Mouse (Mus musculus) embryonic facial prominence, embryonic 14.5 days (tissue): Measurements from ENCODE around the gene Mllt6. TPM values are rescaled to one million over a fixed set of nuclear protein-coding genes. Genes with fewer than 3 reads are reported as not detected.

Experiments used
- ATAC-seq: fragments of 200-750 bp; cut with Nextera tagmentation; 2 replicates; pipeline ENCODE4 v1.8.0; 2017; ENCODE audit warnings: low read depth, moderate number of reproducible peaks, moderate TSS enrichment
- DNase-seq: peaks from one replicate; pipeline ENCODE4 v3.0.0-alpha.2; 2015; ENCODE audit warnings: low spot score
- H3K27ac ChIP-seq: fragments of 300-500 bp; sonication (generic); replicated peaks from 2 replicates; pipeline ENCODE4 v1.5.1; 2014; ENCODE audit warnings: low read depth, mild to moderate bottlenecking, low read length, moderate library complexity
- H3K27me3 ChIP-seq: fragments of 300-500 bp; sonication (generic); replicated peaks from 2 replicates; pipeline ENCODE4 v1.6.1; 2014; ENCODE audit warnings: low read length; ENCODE audit not compliant: control insufficient read depth, insufficient read depth
- H3K36me3 ChIP-seq: fragments of 300-500 bp; sonication (generic); 2 replicates; pipeline ENCODE4 v1.6.1; 2014; ENCODE audit warnings: low read length, mixed read lengths; ENCODE audit not compliant: control insufficient read depth, insufficient read depth
- H3K4me1 ChIP-seq: fragments of 300-500 bp; sonication (generic); 2 replicates; pipeline ENCODE4 v1.6.1; 2014; ENCODE audit warnings: antibody characterized with exemption, low read length; ENCODE audit not compliant: control insufficient read depth, insufficient read depth
- H3K4me2 ChIP-seq: fragments of 300-500 bp; sonication (generic); 2 replicates; pipeline ENCODE4 v1.6.1; 2014; ENCODE audit warnings: low read depth, mild to moderate bottlenecking, low read length, moderate library complexity, mixed read lengths
- H3K4me3 ChIP-seq: fragments of 300-500 bp; sonication (generic); 2 replicates; pipeline ENCODE4 v1.5.1; 2014; ENCODE audit warnings: low read depth, mild to moderate bottlenecking, low read length
- H3K9ac ChIP-seq: fragments of 300-500 bp; sonication (generic); 2 replicates; pipeline ENCODE4 v1.6.1; 2014; ENCODE audit warnings: low read depth, mild to moderate bottlenecking, low read length, moderate library complexity, mixed read lengths
- H3K9me3 ChIP-seq: fragments of 300-500 bp; sonication (generic); 2 replicates; pipeline ENCODE4 v1.6.1; 2016; ENCODE audit warnings: low read length; ENCODE audit not compliant: control insufficient read depth
- WGBS: fragments of 180-500 bp; shearing (Covaris S2); extraction: QIAGEN DNeasy Blood & Tissue Kit; methylation state at CpG from one replicate; pipeline ENCODE4 v1.1.7; 2014; 5-methylcytosine and 5-hydroxymethylcytosine counted together
- polyA plus RNA-seq: library from polyadenylated mRNA; unstranded; fragments of >200 nt; fragmentation: Nextera tagmentation; extraction: Ambion mirVana; gene quantifications from 2 replicates; pipeline ENCODE4 v1.2.1, GENCODE M21; 2014

Mllt6 gene
- polyA plus RNA-seq, 1 experiment from 2014 or later = 3.5 TPM

DNA sequence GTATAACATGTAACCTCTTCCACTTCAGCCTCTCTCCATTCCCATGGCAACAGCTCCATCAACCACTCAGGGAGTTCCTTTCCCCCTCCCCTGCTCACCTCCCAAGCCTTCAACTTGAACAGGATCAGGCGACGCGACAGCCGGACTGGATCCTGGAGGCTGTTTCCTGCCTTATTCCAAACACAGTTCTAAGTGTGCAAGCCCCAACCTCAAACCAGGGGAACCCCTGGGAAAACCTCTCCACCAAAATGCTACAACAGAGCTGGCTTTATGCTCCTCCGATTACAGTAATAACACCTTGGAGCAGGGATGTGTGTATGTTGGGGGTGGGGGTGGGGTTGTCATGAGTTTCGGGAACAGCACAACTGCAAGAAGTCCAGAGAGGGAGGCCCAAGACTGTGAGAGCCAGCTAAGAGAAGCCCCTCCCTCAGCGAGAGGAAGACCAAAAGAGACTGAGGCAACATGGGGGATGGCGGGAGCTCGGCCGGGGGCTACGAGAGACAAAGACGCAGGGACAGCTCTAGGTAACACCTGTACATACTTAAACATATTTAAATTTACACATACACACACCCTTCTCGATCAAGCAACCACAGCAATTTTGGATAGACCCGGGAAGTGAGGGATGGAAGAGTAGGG is 34.8 kb downstream of the Mllt6 start:
- Histone ChIP-seq H3K27me3 (no peaks in the 10 kb centered on the region), H3K9ac (peak overlapping the region; percentile 94), H3K27ac (peak overlapping the region; percentile 98), H3K4me1 (peaks cover 41% of the 10 kb centered on the region), H3K4me3 (peak overlapping the region; percentile 89), H3K36me3 (peaks cover 5% of the 10 kb centered on the region; the same call in 1 of the 2 replicates), H3K4me2 (peak overlapping the region; percentile 84), H3K9me3 (no peaks in the 10 kb centered on the region)
- DNase-seq = peak; percentile 59
- ATAC-seq = no peak
- WGBS = 1% methylated on average over 14 of the region's 14 CpGs

DNA sequence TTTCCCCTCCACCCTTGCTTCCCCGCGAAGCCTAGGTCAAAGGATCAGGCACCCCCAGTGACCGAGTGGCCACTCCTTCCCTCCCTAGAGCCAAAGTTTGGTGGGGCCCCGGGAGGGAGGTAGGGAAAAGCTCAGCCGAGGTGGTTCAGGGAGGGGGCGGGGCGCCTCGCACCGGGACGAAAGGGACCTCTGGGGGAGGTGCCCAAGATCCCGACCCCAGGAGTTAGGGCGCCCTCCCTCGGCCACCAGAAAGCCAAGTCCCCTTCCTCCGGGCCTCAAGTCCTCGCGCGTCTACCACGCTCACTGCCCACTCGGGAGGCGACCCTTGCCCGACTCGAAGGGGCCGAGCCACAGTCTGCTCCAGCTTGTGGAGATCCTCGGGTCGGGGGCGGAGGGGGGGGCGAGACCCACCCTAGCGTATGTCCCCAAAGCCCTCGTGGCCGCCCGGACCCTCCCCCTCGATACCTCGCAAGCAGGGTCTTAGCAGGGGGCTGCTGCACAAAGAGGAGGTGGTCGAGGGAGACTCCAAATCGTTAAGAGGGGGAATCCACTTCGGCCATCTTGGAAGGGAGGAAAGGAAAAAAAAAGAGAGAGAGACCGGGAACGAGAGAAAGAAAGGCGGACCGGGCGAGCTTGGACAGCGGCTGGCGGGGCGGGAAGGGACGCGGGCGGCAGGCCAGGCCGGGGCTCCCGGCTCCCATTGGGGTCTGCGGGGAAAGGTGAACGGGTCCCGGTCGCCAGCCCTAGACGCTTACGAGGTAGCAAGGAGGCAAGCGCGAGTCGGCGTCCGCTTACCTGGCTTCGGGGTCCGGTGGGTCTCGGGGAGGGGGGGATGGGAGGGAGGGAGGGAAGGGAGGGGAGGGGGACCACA is 35.8 kb downstream of the Mllt6 start:
- Histone ChIP-seq H3K27me3 (no peaks in the 10 kb centered on the region), H3K36me3 (no peaks in the 10 kb centered on the region), H3K27ac (peak overlapping the region; percentile 98), H3K9ac (peak overlapping the region; percentile 94), H3K4me3 (peak overlapping the region; percentile 89), H3K4me1 (peaks cover 41% of the 10 kb centered on the region), H3K4me2 (peak overlapping the region; percentile 84), H3K9me3 (no peaks in the 10 kb centered on the region)
- WGBS = under 1% methylated on average over 33 of the region's 63 CpGs
- no peak for ATAC-seq
- peak; percentile 84 for DNase-seq

DNA sequence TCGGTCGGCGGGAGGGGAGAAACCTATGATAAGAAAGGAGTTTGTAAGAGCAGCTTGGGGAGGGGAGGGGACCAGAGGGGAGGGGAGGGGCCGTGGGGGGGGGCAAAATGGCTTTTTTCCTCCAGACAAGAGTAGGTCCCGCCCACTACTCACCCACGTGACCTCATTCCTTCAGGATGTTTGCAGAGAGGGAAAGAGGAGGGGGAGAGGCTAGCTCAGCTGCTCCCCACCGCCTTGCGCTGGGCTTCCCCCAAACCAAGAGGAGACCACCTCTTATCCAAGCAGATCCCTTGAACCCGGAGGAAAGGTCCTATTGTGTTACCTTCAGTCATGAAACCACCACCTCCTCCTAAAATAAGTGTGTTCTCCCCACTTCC is 36.4 kb downstream of the Mllt6 start:
- H3K4me3 ChIP-seq = peak overlapping the region; percentile 89
- H3K36me3 ChIP-seq = peaks cover 2% of the 10 kb centered on the region; the same call in 1 of the 2 replicates
- H3K4me1 ChIP-seq = peaks cover 43% of the 10 kb centered on the region
- DNase-seq (peak; percentile 99), ATAC-seq (peak; percentile 20; the same call in 1 of the 2 replicates)
- no peaks in the 10 kb centered on the region for H3K27me3 ChIP-seq
- H3K27ac ChIP-seq = peak overlapping the region; percentile 98
- peak overlapping the region; percentile 84 for H3K4me2 ChIP-seq
- peak overlapping the region; percentile 94 for H3K9ac ChIP-seq
- WGBS = 0% methylated on average over 1 of the region's 9 CpGs
- H3K9me3 ChIP-seq = no peaks in the 10 kb centered on the region

DNA sequence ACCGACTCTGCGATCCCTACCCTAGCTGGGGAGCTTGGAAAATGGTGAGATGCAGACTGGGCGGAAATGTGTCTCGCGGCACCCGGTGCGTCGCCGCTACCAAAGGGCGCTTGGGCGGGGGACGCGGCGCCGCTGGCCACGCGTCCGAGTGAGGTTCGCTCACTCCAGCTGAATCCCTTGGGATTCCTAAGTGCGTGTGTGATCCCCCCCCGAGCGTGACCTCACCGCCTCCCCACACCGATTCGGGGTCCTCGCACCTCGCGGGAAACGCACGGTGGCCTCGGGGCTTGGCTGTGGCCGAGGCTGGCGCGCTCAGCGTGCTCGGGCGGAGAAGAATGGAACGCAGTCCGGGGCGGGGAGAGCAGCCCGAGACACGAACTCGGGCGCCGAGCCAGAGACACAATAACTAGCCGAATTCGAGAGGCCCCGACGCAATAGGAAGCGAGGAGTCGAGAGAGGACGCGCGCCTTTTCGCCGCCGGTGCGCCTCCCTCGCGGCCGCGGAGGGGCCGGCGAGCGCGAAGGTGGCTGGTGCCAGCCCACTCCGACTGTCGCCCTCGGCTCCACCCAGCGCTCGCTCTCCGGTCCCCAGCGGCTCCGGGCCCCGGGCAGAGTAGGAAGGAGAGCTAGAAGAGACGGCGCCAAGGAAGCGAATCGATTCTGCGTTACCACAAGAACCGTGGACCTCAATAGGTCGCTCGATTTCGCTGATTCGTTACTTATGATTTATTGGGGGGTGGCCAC is 37.0 kb downstream of the Mllt6 start, which contains the start of gene Pcgf2:
TSS of gene Pcgf2 (minus strand) at position 495 of the 743 bp plus-strand sequence.
- peaks cover 37% of the 10 kb centered on the region for H3K4me1 ChIP-seq
- WGBS = under 1% methylated on average over 81 of the region's 85 CpGs
- peak within 1 kb of the TSS; percentile 98 for H3K27ac ChIP-seq
- DNase-seq (peak; percentile 94), ATAC-seq (peak; percentile 5)
- H3K27me3 ChIP-seq = no peaks in the 10 kb centered on the region
- H3K9me3 ChIP-seq = no peaks in the 10 kb centered on the region
- H3K9ac ChIP-seq = peak within 1 kb of the TSS; percentile 94
- H3K4me2 ChIP-seq = peak within 1 kb of the TSS; percentile 84
- H3K4me3 ChIP-seq = peak within 1 kb of the TSS; percentile 89
- H3K36me3 ChIP-seq = peaks cover 8% of the 10 kb centered on the region; the same call in 1 of the 2 replicates

DNA sequence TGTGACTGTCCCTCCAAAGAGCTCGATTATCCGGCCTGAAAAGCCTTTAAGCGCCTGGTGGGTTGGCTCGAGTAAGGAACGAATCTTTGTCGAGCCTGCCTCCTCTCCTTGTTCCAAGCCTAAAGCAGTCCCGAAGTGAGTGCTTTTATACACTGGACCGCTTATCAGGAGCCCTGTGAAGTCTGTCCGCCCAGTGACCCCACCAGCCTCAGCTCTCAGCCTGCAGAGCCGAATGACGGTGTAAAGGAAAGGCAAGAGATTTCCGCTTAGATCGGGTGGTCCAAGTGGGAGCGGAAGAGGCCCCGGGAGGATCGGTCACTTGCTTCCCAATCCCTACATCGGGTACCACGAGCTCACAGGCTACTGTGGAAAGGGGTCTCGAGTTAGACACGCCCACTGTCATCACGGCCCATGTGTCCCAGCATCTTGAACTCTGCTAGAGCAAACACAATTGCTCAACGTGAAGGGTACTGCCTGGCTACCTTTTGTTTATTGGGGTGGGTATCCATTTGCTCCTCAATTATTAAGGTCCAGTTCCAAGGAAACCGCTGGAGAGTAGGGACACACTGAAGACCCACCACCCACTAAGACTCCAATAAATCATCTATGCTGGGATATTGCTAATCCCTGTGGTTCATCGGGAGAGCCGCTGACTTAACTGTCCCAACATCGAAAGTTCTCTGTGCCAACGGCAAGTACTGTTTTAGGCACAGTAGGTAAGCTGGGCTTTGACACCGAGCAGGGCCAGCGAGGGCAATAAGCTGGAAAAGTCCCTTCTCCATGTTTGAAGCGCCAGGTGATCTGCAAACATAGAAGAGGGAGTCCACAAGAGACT is 37.7 kb downstream of the Mllt6 start:
- Histone ChIP-seq H3K27ac (peak overlapping the region; percentile 98), H3K4me1 (peaks cover 30% of the 10 kb centered on the region), H3K36me3 (peaks cover 13% of the 10 kb centered on the region), H3K9me3 (no peaks in the 10 kb centered on the region), H3K4me3 (peak overlapping the region; percentile 89), H3K4me2 (peak overlapping the region; percentile 84), H3K9ac (peak overlapping the region; percentile 94), H3K27me3 (no peaks in the 10 kb centered on the region)
- peak; percentile 56 for DNase-seq
- ATAC-seq = no peak
- 17% methylated on average over 30 of the region's 30 CpGs for WGBS

DNA sequence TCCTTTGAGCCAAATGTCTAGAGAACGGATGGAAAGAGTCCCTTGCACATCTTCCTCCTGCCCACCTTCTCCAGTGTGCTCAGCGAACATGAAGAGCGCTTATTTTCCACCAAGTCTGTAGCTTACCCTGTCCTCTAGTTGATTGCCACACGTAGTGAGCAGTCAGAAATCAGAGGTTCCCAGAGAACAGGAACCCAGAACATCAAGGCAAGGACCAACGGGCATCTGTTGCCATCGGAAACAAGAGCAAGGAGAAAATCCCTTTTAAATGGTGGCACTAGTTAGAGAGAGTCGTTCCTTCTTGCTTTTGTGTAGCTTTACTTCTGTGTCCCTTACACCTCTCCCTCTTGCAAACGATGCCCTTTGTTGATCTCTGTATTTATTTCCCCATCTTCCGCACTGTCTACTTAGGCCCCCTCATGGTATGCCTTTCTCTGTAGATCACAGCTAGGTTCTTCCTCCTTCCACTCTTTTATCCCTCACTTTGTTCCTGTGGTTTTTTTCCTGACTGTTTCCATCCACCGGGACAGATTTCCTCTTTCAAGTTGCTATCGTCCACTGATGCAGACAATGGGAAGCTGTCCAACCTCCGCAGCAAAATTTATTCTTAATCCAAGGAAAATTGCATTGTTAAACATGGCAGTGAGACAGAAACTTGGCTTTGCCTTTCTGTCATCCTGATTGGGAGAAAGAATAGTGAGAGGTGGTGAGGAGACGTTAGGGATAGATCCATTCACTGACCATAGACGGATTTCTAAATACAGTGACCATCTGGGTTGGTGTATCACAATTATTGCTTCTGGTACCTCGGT is 38.6 kb downstream of the Mllt6 start:
- Histone ChIP-seq H3K27ac (peak overlapping the region; percentile 77; the same call in 1 of the 2 replicates), H3K9me3 (no peaks in the 10 kb centered on the region), H3K9ac (no peak overlapping the region), H3K4me2 (peak overlapping the region; percentile 64), H3K4me1 (peaks cover 21% of the 10 kb centered on the region), H3K27me3 (no peaks in the 10 kb centered on the region), H3K4me3 (peak overlapping the region; percentile 59), H3K36me3 (peaks cover 21% of the 10 kb centered on the region)
- DNase-seq (no peak), ATAC-seq (no peak)
- 54% methylated on average over 15 of the region's 15 CpGs for WGBS

DNA sequence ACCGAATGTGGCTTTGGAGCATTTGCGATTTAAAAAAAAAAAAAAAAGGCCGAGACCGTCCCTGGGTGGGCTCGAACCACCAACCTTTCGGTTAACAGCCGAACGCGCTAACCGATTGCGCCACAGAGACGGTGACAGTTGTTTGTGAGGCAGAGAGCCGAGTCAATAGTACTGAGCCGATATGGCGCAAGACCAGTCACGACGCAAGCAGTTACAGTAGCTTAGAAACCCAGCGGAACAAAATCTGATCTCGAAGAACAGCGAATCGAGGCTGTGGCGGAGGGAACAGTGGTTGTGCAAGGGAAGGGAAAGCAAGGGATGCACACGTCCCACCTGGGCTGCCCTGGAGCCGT is 39.2 kb downstream of the Mllt6 start:
- Histone ChIP-seq H3K27ac (peak overlapping the region; percentile 77), H3K9ac (peak overlapping the region; percentile 56), H3K4me2 (peak overlapping the region; percentile 64), H3K4me1 (peaks cover 18% of the 10 kb centered on the region), H3K36me3 (peaks cover 27% of the 10 kb centered on the region), H3K4me3 (peak overlapping the region; percentile 59), H3K9me3 (no peaks in the 10 kb centered on the region), H3K27me3 (no peaks in the 10 kb centered on the region)
- WGBS = under 1% methylated on average over 24 of the region's 24 CpGs
- ATAC-seq (no peak), DNase-seq (peak; percentile 87)
